Comparison of ENCODE assay signal across 20 mouse cellular contexts in genomic region chr9:120930021-120930420, GRCm38 (mm10). TPM values are rescaled to one million over a fixed set of nuclear protein-coding genes. Genes with fewer than 3 reads are reported as not detected.
DNase-seq lines count a peak whose midpoint lies in the region; ATAC-seq and TF ChIP-seq lines count a peak whose summit lies in the region.
"Had no signal": no experiment of that assay in that cellular context is flagged by ENCODE, and none has a peak within 500 bp of the region (broad histone marks: within the 10 kb centered on the region; RNA-seq: fewer than 3 reads in every experiment).

No protein-coding gene starts in this region.

- no peak for ATAC-seq in forebrain, embryonic 12.5 days (ENCODE audit: low FRiP score)
- no peak for ATAC-seq in forebrain, embryonic 11.5 days (replicated peaks; ENCODE audit: low FRiP score)
- ATAC-seq in hindbrain, embryonic 14.5 days (ENCODE audit: low FRiP score): no peak
- ATAC-seq in forebrain, postnatal 0 days: no peak
- ATAC-seq in midbrain, embryonic 15.5 days (replicated peaks): no peak
- ATAC-seq: activated CD4-positive, CD25-positive, alpha-beta regulatory T cell, adult 4 months; intestine, embryonic 15.5 days had no signal

- no peaks in the 10 kb centered on the region for H3K36me3 ChIP-seq in forebrain, embryonic 12.5 days (replicated peaks)
- H3K36me3 ChIP-seq in forebrain, embryonic 11.5 days (ENCODE audit: control insufficient read depth, insufficient read depth, low read length): no peaks in the 10 kb centered on the region
- no peaks in the 10 kb centered on the region for H3K36me3 ChIP-seq in hindbrain, embryonic 14.5 days (replicated peaks; ENCODE audit: control insufficient read depth, insufficient read depth)
- no peaks in the 10 kb centered on the region for H3K36me3 ChIP-seq in hindbrain, embryonic 10.5 days
- no peaks in the 10 kb centered on the region for H3K36me3 ChIP-seq in forebrain, postnatal 0 days (ENCODE audit: insufficient read depth)
- no peaks in the 10 kb centered on the region for H3K36me3 ChIP-seq in midbrain, embryonic 15.5 days (replicated peaks)
- H3K36me3 ChIP-seq: embryonic facial prominence, embryonic 15.5 days; hindbrain, embryonic 13.5 days; intestine, embryonic 15.5 days had no signal

- no peak overlapping the region for H3K4me2 ChIP-seq in forebrain, embryonic 12.5 days
- H3K4me2 ChIP-seq in forebrain, embryonic 11.5 days (ENCODE audit: low read depth, low read length, severe bottlenecking): no peak overlapping the region
- peak overlapping the region; percentile 24 for H3K4me2 ChIP-seq in hindbrain, embryonic 14.5 days (replicated peaks)
- peak overlapping the region; percentile 21 for H3K4me2 ChIP-seq in forebrain, postnatal 0 days (ENCODE audit: low read depth)
- H3K4me2 ChIP-seq in midbrain, embryonic 15.5 days: peak overlapping the region; percentile 47
- H3K4me2 ChIP-seq: embryonic facial prominence, embryonic 15.5 days; intestine, embryonic 15.5 days had no signal

- H3K4me1 ChIP-seq in forebrain, embryonic 12.5 days: peaks cover 42% of the 10 kb centered on the region
- H3K4me1 ChIP-seq in forebrain, embryonic 11.5 days (replicated peaks; ENCODE audit: control insufficient read depth, insufficient read depth, low read length): peaks cover 2% of the 10 kb centered on the region; the same call in 1 of the 2 replicates
- H3K4me1 ChIP-seq in hindbrain, embryonic 14.5 days (replicated peaks; ENCODE audit: control insufficient read depth, insufficient read depth, low read length): peaks cover 4% of the 10 kb centered on the region
- peaks cover 27% of the 10 kb centered on the region for H3K4me1 ChIP-seq in hindbrain, embryonic 10.5 days (replicated peaks)
- peaks cover 2% of the 10 kb centered on the region for H3K4me1 ChIP-seq in forebrain, postnatal 0 days (ENCODE audit: insufficient read depth)
- H3K4me1 ChIP-seq in midbrain, embryonic 15.5 days: peaks cover 19% of the 10 kb centered on the region
- H3K4me1 ChIP-seq: intestine, embryonic 15.5 days had no signal

- H3K27me3 ChIP-seq in forebrain, embryonic 12.5 days: peaks cover 3% of the 10 kb centered on the region; the same call in 1 of the 2 replicates
- 0 out of 2 replicates have a peak, but pooled peaks cover 2% of the 10 kb centered on the region for H3K27me3 ChIP-seq in forebrain, embryonic 11.5 days (ENCODE audit: control insufficient read depth, insufficient read depth, low read length)
- H3K27me3 ChIP-seq in hindbrain, embryonic 14.5 days (ENCODE audit: control insufficient read depth, insufficient read depth, low read length): no peaks in the 10 kb centered on the region
- no peaks in the 10 kb centered on the region for H3K27me3 ChIP-seq in hindbrain, embryonic 10.5 days (ENCODE audit: insufficient read depth, poor library complexity, severe bottlenecking)
- no peaks in the 10 kb centered on the region for H3K27me3 ChIP-seq in forebrain, postnatal 0 days (ENCODE audit: insufficient read depth, low read length)
- no peaks in the 10 kb centered on the region for H3K27me3 ChIP-seq in midbrain, embryonic 15.5 days (replicated peaks)
- H3K27me3 ChIP-seq: embryonic facial prominence, embryonic 15.5 days; hindbrain, embryonic 13.5 days; intestine, embryonic 15.5 days had no signal

- WGBS in forebrain, embryonic 12.5 days: 85% methylated on average over 12 of the region's 12 CpGs
- 88% methylated on average over 12 of the region's 12 CpGs for WGBS in forebrain, embryonic 11.5 days
- 86% methylated on average over 12 of the region's 12 CpGs for WGBS in hindbrain, embryonic 14.5 days
- WGBS in hindbrain, embryonic 10.5 days: 91% methylated on average over 12 of the region's 12 CpGs
- WGBS in forebrain, postnatal 0 days: 88% methylated on average over 12 of the region's 12 CpGs
- WGBS in midbrain, embryonic 15.5 days: 60% methylated on average over 12 of the region's 12 CpGs

- H3K9me3 ChIP-seq in forebrain, embryonic 12.5 days: no peaks in the 10 kb centered on the region
- no peaks in the 10 kb centered on the region for H3K9me3 ChIP-seq in forebrain, embryonic 11.5 days (ENCODE audit: control insufficient read depth, low read length)
- H3K9me3 ChIP-seq in hindbrain, embryonic 14.5 days (ENCODE audit: control insufficient read depth, low read length): no peaks in the 10 kb centered on the region
- no peaks in the 10 kb centered on the region for H3K9me3 ChIP-seq in hindbrain, embryonic 10.5 days
- H3K9me3 ChIP-seq in forebrain, postnatal 0 days (ENCODE audit: low read length): no peaks in the 10 kb centered on the region
- H3K9me3 ChIP-seq in midbrain, embryonic 15.5 days: no peaks in the 10 kb centered on the region
- H3K9me3 ChIP-seq: embryonic facial prominence, embryonic 15.5 days; hindbrain, embryonic 13.5 days; intestine, embryonic 15.5 days had no signal

- no peak for DNase-seq in forebrain, embryonic 11.5 days (ENCODE audit: low spot score)
- no peak for DNase-seq in hindbrain, embryonic 14.5 days (ENCODE audit: low spot score)
- no peak for DNase-seq in hindbrain, embryonic 10.5 days (ENCODE audit: low spot score)
- peak; percentile 33 for DNase-seq in forebrain, postnatal 0 days
- DNase-seq in adipocyte (ENCODE audit: low spot score): no peak
- DNase-seq in spleen, postnatal 4 days (ENCODE audit: low spot score in 2 of 2): no peak
- DNase-seq: adrenal gland, postnatal 14 days; cerebellum, adult 11 months; cerebellum, adult 9-11 months; gastrocnemius, postnatal 10 days; kidney, adult 8-10 months; kidney, postnatal 10 days; left cerebral cortex, postnatal 4 days had no signal

- H3K4me3 ChIP-seq in forebrain, embryonic 12.5 days (replicated peaks): no peak overlapping the region
- H3K4me3 ChIP-seq in forebrain, embryonic 11.5 days (ENCODE audit: low read depth, low read length): no peak overlapping the region
- no peak overlapping the region for H3K4me3 ChIP-seq in hindbrain, embryonic 14.5 days (replicated peaks; ENCODE audit: low read length)
- H3K4me3 ChIP-seq in hindbrain, embryonic 10.5 days: no peak overlapping the region
- peak overlapping the region; percentile 16 for H3K4me3 ChIP-seq in forebrain, postnatal 0 days (ENCODE audit: low read depth, low read length)
- peak overlapping the region; percentile 30 for H3K4me3 ChIP-seq in midbrain, embryonic 15.5 days
- H3K4me3 ChIP-seq: embryonic facial prominence, embryonic 15.5 days; hindbrain, embryonic 13.5 days; intestine, embryonic 15.5 days had no signal

- H3K9ac ChIP-seq in forebrain, embryonic 12.5 days: 0 out of 2 replicates have a peak overlapping the region, but pooled peaks have one; percentile 25
- H3K9ac ChIP-seq in forebrain, embryonic 11.5 days (ENCODE audit: low read length): no peak overlapping the region
- no peak overlapping the region for H3K9ac ChIP-seq in hindbrain, embryonic 14.5 days
- H3K9ac ChIP-seq in forebrain, postnatal 0 days: no peak overlapping the region
- peak overlapping the region; percentile 25 for H3K9ac ChIP-seq in midbrain, embryonic 15.5 days
- H3K9ac ChIP-seq: embryonic facial prominence, embryonic 15.5 days; hindbrain, embryonic 13.5 days; intestine, embryonic 15.5 days had no signal

- H3K27ac ChIP-seq in forebrain, embryonic 12.5 days: peak overlapping the region; percentile 61; the same call in 1 of the 2 replicates
- H3K27ac ChIP-seq in forebrain, embryonic 11.5 days (ENCODE audit: low read depth, low read length): no peak overlapping the region
- H3K27ac ChIP-seq in hindbrain, embryonic 14.5 days: no peak overlapping the region
- no peak overlapping the region for H3K27ac ChIP-seq in hindbrain, embryonic 10.5 days
- peak overlapping the region; percentile 75 for H3K27ac ChIP-seq in forebrain, postnatal 0 days (ENCODE audit: low read depth, low read length)
- peak overlapping the region; percentile 82 for H3K27ac ChIP-seq in midbrain, embryonic 15.5 days
- H3K27ac ChIP-seq: embryonic facial prominence, embryonic 15.5 days; hindbrain, embryonic 13.5 days; intestine, embryonic 15.5 days; macrophage had no signal

- no peak for TF ChIP-seq CTCF in forebrain, postnatal 0 days (IDR thresholded peaks at IDR 0.05; ENCODE audit: low read depth)

RNA-seq across cellular contexts. Expression of gene Ctnnb1, which starts 1.0 kb away (rescaled TPM):
- polyA plus RNA-seq in forebrain, embryonic 12.5 days (2016; fragmentation: Nextera tagmentation; extraction: Ambion mirVana): 764 and 774 TPM in 2 replicates
- polyA plus RNA-seq in forebrain, embryonic 11.5 days (2014; fragmentation: Nextera tagmentation; extraction: Ambion mirVana): 861 and 912 TPM in 2 replicates
- 404 and 463 TPM in 2 replicates for polyA plus RNA-seq in hindbrain, embryonic 14.5 days (2014; fragmentation: Nextera tagmentation; extraction: Ambion mirVana)
- 496 and 622 TPM in 2 replicates for polyA plus RNA-seq in hindbrain, embryonic 10.5 days (2016; fragmentation: Nextera tagmentation; extraction: Ambion mirVana)
- 839 and 1,100 TPM in 2 replicates for total RNA-seq in forebrain, postnatal 0 days (2014; rRNA removed)
- polyA plus RNA-seq in forebrain, postnatal 0 days (2015; fragmentation: Nextera tagmentation; extraction: Ambion mirVana): 368 and 388 TPM in 2 replicates
- 517 and 532 TPM in 2 replicates for polyA plus RNA-seq in midbrain, embryonic 15.5 days (2015; fragmentation: Nextera tagmentation; extraction: Ambion mirVana)

Comparison
In these comparisons a context has a peak if more than half of its experiments do, and no peak if none do; other contexts are left out.
1. H3K27ac ChIP-seq: peak in forebrain, embryonic 12.5 days (single experiment), forebrain, postnatal 0 days (single experiment) and midbrain, embryonic 15.5 days (single experiment); none in forebrain, embryonic 11.5 days (single experiment), hindbrain, embryonic 14.5 days (single experiment) and hindbrain, embryonic 10.5 days (single experiment).
2. H3K4me2 ChIP-seq: peak in hindbrain, embryonic 14.5 days (single experiment), forebrain, postnatal 0 days (single experiment) and midbrain, embryonic 15.5 days (single experiment); none in forebrain, embryonic 12.5 days (single experiment) and forebrain, embryonic 11.5 days (single experiment).
3. H3K4me3 ChIP-seq: peak in forebrain, postnatal 0 days (single experiment) and midbrain, embryonic 15.5 days (single experiment); none in forebrain, embryonic 12.5 days (single experiment), forebrain, embryonic 11.5 days (single experiment), hindbrain, embryonic 14.5 days (single experiment) and hindbrain, embryonic 10.5 days (single experiment).
4. H3K9ac ChIP-seq: peak in forebrain, embryonic 12.5 days (single experiment) and midbrain, embryonic 15.5 days (single experiment); none in forebrain, embryonic 11.5 days (single experiment), hindbrain, embryonic 14.5 days (single experiment) and forebrain, postnatal 0 days (single experiment).